Mouse (Mus musculus) adrenal gland, adult 8-10 months (tissue): ENCODE results near the gene Stub1. TPM values are rescaled to one million over a fixed set of nuclear protein-coding genes. Genes with fewer than 3 reads are reported as not detected.

ENCODE experiments used
- DNase-seq: peaks from one replicate; pipeline ENCODE4 v3.0.0; 2022
- total RNA-seq, 4 experiments: library from RNA; stranded (reverse); gene quantifications; 2 replicates each; pipeline ENCODE4 v1.2.4; 2022

Gene Stub1
- 100 to 1,000 TPM; 184 to 246 (median 214) TPM for total RNA-seq

GRCm38 (mm10) chr17:25833291-25833663, at the start of gene Stub1:
Gene Stub1, minus strand, starts transcription at chr17:25833404.
- peak; percentile 96 for DNase-seq

- peak; percentile 24 for DNase-seq
These were observed 49.1 kb upstream of the Stub1 start for GRCm38 (mm10) chr17:25882306-25882705.

GRCm38 (mm10) chr17:25881691-25882090, 48.5 kb upstream of the Stub1 start:
- DNase-seq, result no peak

- DNase-seq, result peak; percentile 28
These were observed 47.9 kb upstream of the Stub1 start for GRCm38 (mm10) chr17:25880913-25881641.

- DNase-seq, result no peak
These were observed 47.1 kb upstream of the Stub1 start, which contains the start of gene Wfikkn1 for GRCm38 (mm10) chr17:25880196-25880910. Gene Wfikkn1, minus strand, starts transcription at chr17:25880858.

GRCm38 (mm10) chr17:25879750-25880149, 46.5 kb upstream of the Stub1 start:
- peak; percentile 13 for DNase-seq

GRCm38 (mm10) chr17:25879261-25879660, 46.1 kb upstream of the Stub1 start:
- DNase-seq, result no peak

GRCm38 (mm10) chr17:25878611-25879180, 45.5 kb upstream of the Stub1 start:
- no peak for DNase-seq

GRCm38 (mm10) chr17:25877741-25878610, 44.8 kb upstream of the Stub1 start:
- no peak for DNase-seq

GRCm38 (mm10) chr17:25877025-25877424, 43.8 kb upstream of the Stub1 start:
- DNase-seq, result no peak

GRCm38 (mm10) chr17:25876347-25876915, 43.2 kb upstream of the Stub1 start:
- DNase-seq, result no peak

GRCm38 (mm10) chr17:25875171-25876136, 42.2 kb upstream of the Stub1 start:
- peak; percentile 86 for DNase-seq

GRCm38 (mm10) chr17:25874721-25875170, 41.5 kb upstream of the Stub1 start, which contains the start of gene Mettl26:
Gene Mettl26, plus strand, starts transcription at chr17:25875074.
- DNase-seq, result peak; percentile 86

GRCm38 (mm10) chr17:25874148-25874720, 41.0 kb upstream of the Stub1 start:
- DNase-seq, result no peak

- no peak for DNase-seq
These were observed 40.4 kb upstream of the Stub1 start for GRCm38 (mm10) chr17:25873405-25874147.

- DNase-seq, result no peak
These were observed 39.5 kb upstream of the Stub1 start for GRCm38 (mm10) chr17:25872676-25873075.

GRCm38 (mm10) chr17:25871566-25871965, 38.4 kb upstream of the Stub1 start:
- peak; percentile 84 for DNase-seq

GRCm38 (mm10) chr17:25869954-25870353, 36.8 kb upstream of the Stub1 start:
- DNase-seq, result no peak

- no peak for DNase-seq
These were observed 36.3 kb upstream of the Stub1 start for GRCm38 (mm10) chr17:25869498-25869897.
